Mouse (Mus musculus) forebrain, embryonic 11.5 days (tissue): ENCODE results near the gene Gm10377. TPM values are rescaled to one million over a fixed set of nuclear protein-coding genes. Genes with fewer than 3 reads are reported as not detected.
"Not testable (repeated sequence)": the region's sequence is repeated elsewhere in the genome, so short reads cannot be mapped to it uniquely, and the experiment has no call there.

Experiments
- ATAC-seq: fragments of 200-750 bp; cut with Nextera tagmentation; replicated peaks from 2 replicates; pipeline ENCODE4 v1.8.0; 2017; ENCODE audit warnings: moderate TSS enrichment; ENCODE audit not compliant: low FRiP score
- DNase-seq: peaks from one replicate; pipeline ENCODE4 v3.0.0-alpha.2; 2017; ENCODE audit warnings: low spot score
- H3K27ac ChIP-seq: fragments of 300-500 bp; sonication (generic); 2 replicates; pipeline ENCODE4 v1.5.1; 2014; ENCODE audit warnings: low read depth, low read length
- H3K27me3 ChIP-seq: fragments of 300-500 bp; sonication (generic); 2 replicates; pipeline ENCODE4 v1.6.1; 2014; ENCODE audit warnings: mild to moderate bottlenecking, low read length, mixed read lengths; ENCODE audit not compliant: control insufficient read depth, insufficient read depth
- H3K36me3 ChIP-seq: fragments of 300-500 bp; sonication (generic); 2 replicates; pipeline ENCODE4 v1.6.1; 2014; ENCODE audit warnings: mild to moderate bottlenecking, low read length, moderate library complexity, mixed read lengths; ENCODE audit not compliant: control insufficient read depth, insufficient read depth
- H3K4me1 ChIP-seq: fragments of 300-500 bp; sonication (generic); replicated peaks from 2 replicates; pipeline ENCODE4 v1.6.1; 2014; ENCODE audit warnings: low read length, mixed read lengths; ENCODE audit not compliant: control insufficient read depth, insufficient read depth
- H3K4me2 ChIP-seq: fragments of 300-500 bp; sonication (generic); 2 replicates; pipeline ENCODE4 v1.6.1; 2014; ENCODE audit warnings: low read depth, mild to moderate bottlenecking, low read length, moderate library complexity, mixed read lengths; ENCODE audit not compliant: severe bottlenecking
- H3K4me3 ChIP-seq: fragments of 300-500 bp; sonication (generic); 2 replicates; pipeline ENCODE4 v1.5.1; 2014; ENCODE audit warnings: low read depth, low read length
- H3K9ac ChIP-seq: fragments of 300-500 bp; sonication (generic); 2 replicates; pipeline ENCODE4 v1.6.1; 2014; ENCODE audit warnings: low read length
- H3K9me3 ChIP-seq: fragments of 300-500 bp; sonication (generic); 2 replicates; pipeline ENCODE4 v1.6.1; 2016; ENCODE audit warnings: low read length, mixed read lengths; ENCODE audit not compliant: control insufficient read depth
- WGBS: fragments of 180-500 bp; shearing (Covaris S2); extraction: QIAGEN DNeasy Blood & Tissue Kit; methylation state at CpG from one replicate; pipeline ENCODE4 v1.1.7; 2014; 5-methylcytosine and 5-hydroxymethylcytosine counted together
- polyA plus RNA-seq: library from polyadenylated mRNA; unstranded; fragments of >200 nt; fragmentation: Nextera tagmentation; extraction: Ambion mirVana; gene quantifications from 2 replicates; pipeline ENCODE4 v1.2.1, GENCODE M21; 2014

The Gm10377 gene
- not detected in 2 replicates for polyA plus RNA-seq

DNA sequence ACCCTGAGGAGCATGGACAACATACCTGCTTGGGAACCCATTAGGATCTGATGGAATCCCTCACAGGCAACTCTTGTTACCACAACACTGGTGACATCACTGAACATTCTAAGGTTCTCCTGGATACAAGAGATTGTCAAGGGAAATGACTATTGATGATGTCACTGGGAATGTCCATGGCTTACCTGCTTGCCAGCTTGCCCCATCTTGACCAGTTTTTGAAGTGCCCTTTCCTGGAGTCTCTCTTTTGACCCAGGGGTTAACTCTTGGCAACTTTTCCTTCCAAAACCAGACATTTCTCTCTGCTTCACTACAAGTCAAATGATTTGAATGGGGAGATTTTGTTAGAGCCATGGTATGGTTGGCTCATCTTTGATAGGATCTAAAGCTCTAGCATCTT is at the start of gene Gm10377:
TSS of gene Gm10377 (minus strand) at position 101 of the 400 bp plus-strand sequence.
- not testable (repeated sequence) for H3K4me1 ChIP-seq, H3K4me3 ChIP-seq, ATAC-seq, H3K9ac ChIP-seq, H3K27ac ChIP-seq, H3K4me2 ChIP-seq, H3K36me3 ChIP-seq, H3K27me3 ChIP-seq, DNase-seq, H3K9me3 ChIP-seq

DNA sequence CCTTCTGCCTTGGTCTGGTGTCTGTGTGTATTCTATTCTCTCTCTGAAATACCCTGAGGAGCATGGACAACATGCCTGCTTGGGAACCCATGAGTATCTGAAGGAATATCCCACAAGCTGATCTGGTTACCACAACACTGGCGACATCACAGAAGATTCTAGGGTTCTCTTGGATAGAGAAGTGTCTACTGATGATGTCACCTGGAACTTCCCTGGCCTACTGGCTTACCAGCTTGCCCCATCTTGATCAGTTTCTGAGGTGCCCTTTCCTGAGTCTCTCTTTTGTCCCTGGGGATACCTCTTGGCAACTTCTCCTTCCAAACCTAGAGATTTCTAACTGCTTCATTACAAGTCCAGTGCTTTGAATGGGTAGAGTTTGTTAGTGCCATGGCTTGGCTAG is 29.1 kb downstream of the Gm10377 start, which contains the start of gene Gm3015:
TSS of gene Gm3015 (minus strand) at position 101 of the 400 bp plus-strand sequence.
- H3K27ac ChIP-seq, DNase-seq, H3K4me3 ChIP-seq, H3K4me2 ChIP-seq, H3K36me3 ChIP-seq, H3K4me1 ChIP-seq, H3K9ac ChIP-seq, ATAC-seq, H3K9me3 ChIP-seq, H3K27me3 ChIP-seq: not testable (repeated sequence)
- WGBS: no CpG with 5 or more reads among the region's 1 CpGs

Other genes starting within 250 kb of the Gm10377 start
- gene Gm17124, start 198.1 kb downstream of the Gm10377 start, polyA plus RNA-seq: not detected in 2 replicates
- not detected in 2 replicates for gene Gm3633, start 156.1 kb downstream of the Gm10377 start, polyA plus RNA-seq
- gene Gm10378, start 142.0 kb downstream of the Gm10377 start, polyA plus RNA-seq: not detected in 2 replicates
- not detected in 2 replicates for gene Gm3015, start 29.2 kb downstream of the Gm10377 start, polyA plus RNA-seq
- not detected in 2 replicates for gene Gm21977, start 55.5 kb upstream of the Gm10377 start, polyA plus RNA-seq
- not detected in 2 replicates for gene Gm8082, start 195.6 kb upstream of the Gm10377 start, polyA plus RNA-seq
- gene Gm10376, start 217.6 kb upstream of the Gm10377 start, polyA plus RNA-seq: not detected in 2 replicates